Mouse (Mus musculus) cerebellum, adult (tissue): ENCODE data around the gene Phrf1.

ENCODE experiments used
- ATAC-seq: cut with Nextera tagmentation; 2 replicates; pipeline ENCODE4 v1.9.2; 2017; ENCODE audit warnings: mild to moderate bottlenecking, moderate library complexity, mixed read lengths; ENCODE audit not compliant: insufficient number of reproducible peaks, low FRiP score, low TSS enrichment

The Phrf1 gene

DNA sequence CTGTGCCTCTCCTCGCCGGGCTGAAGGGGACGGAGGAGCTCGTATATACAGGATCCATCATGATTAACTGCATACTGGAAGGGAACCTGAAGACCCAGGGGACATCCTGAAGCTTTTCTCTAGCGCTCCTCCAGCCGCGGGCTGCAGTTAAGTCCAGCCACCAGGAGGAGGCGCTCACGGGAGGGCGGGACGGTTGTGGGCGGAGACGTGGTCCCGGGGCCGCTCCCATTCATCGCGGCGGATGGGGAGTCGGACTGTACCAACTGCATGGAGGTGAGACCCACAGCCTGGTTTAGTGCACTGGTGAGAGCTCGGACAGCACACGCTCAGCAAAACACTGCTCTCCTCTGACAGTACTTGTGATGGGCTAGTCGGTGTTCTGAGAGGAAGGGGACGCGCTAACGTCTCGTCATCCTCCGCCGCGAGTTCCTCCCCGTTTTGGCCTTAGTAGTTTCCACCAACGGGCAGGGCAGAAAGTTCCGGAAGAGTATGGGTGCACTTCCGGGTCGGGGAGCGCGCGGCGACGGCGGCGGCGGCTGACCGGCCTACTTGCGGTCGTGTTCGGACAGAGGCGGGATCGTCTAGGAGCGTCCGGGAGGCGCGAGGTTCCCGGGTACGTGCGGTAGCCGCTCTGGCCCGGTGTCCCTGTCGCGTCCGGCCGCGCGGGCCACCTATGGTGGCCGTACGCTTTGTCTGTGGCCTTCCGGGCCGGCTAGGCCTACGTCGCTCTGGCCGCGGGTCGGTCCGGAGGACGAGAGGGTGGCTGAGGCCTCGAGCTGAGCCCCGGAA, at the start of gene Phrf1:
Phrf1 (plus strand) TSS at position 506 of the 789 bp plus-strand sequence.
- ATAC-seq = peak; percentile 93

GRCm38 (mm10) chr7:141188194-141188593, 40.4 kb upstream of the Phrf1 start:
- ATAC-seq = no peak

- no peak for ATAC-seq
These were observed 39.9 kb upstream of the Phrf1 start for GRCm38 (mm10) chr7:141188733-141189132.

- no peak for ATAC-seq
These were observed 38.4 kb upstream of the Phrf1 start for GRCm38 (mm10) chr7:141190220-141190619.

GRCm38 (mm10) chr7:141191036-141191435, 37.5 kb upstream of the Phrf1 start:
- no peak for ATAC-seq

- no peak for ATAC-seq
These were observed 36.5 kb upstream of the Phrf1 start for GRCm38 (mm10) chr7:141191796-141192685.

DNA sequence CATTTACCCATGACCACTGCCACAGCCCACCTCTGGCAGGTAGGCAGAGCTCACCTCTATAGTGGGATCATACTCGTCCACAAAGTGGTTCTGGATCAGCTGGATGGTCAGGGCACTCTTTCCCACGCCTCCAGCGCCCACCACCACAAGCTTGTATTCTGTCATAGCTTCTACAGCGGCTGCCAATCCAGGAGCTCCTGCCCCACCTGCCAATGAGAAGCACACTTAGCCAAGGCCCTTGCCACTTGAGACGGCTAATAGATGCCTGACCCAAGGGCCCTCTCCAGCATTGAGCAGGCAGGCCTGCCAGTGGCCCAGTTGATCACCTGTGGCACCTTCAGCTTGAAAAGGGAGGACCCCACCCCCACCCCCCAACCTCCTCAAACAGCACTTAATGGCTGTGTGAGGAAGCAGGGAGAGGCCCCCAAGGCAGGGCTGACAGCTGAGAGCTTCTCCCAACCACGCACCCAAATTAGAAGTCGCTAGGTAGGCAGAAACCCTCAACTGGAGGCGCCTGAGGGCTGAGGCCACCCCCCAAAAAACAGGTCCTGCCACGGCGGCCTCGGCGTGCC, 35.7 kb upstream of the Phrf1 start:
- ATAC-seq = no peak

- ATAC-seq = peak; percentile 18; the same call in 1 of the 2 replicates
These were observed 35.2 kb upstream of the Phrf1 start for GRCm38 (mm10) chr7:141193348-141193856.

DNA sequence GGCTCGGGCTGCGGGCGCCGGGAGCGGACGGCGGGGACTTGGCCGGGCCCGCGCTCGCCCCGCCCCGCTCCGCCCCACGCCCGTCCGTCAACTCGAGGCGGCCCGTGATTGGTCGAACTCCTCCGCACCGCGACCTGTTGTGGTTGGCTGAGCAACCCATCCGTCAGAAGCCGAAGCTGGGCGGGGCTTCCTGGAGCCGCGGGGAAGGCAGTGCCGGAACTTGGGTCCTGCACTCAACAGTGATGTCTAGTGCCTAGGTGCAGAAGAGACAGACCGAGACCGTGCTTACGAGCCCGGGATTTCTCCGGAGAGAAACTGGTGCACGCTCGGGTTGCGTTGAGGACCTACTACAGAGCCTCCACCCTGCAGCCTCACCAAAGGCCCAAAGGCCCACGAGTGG, 34.6 kb upstream of the Phrf1 start, which contains the start of the genes Hras and Lrrc56:
Hras (minus strand) TSS at position 58 of the 400 bp plus-strand sequence.
Lrrc56 (plus strand) TSS at position 210 of the 400 bp plus-strand sequence.
- peak; percentile 89 for ATAC-seq

GRCm38 (mm10) chr7:141194409-141194808, 34.2 kb upstream of the Phrf1 start:
- ATAC-seq = no peak

- no peak for ATAC-seq
These were observed 33.8 kb upstream of the Phrf1 start for GRCm38 (mm10) chr7:141194830-141195229.

DNA sequence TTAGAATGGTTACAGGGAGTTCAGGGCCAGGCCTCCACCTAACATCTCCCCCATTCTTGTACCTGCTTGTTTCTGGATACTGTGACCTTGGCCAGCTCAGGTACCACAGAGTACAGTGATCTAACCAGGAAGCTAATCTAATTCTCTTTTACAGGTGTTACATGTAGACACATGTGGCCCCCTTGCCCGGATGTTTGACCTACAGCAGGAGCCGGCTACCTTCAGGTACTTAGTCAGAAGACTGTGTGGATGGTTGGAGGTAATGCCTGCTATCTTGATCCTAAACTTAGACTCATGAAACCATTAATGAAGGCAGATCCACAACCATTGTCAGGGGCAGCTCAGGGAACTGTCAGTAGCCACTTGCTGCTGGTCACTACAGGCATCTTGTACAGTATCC, 32.8 kb upstream of the Phrf1 start:
- ATAC-seq = no peak

DNA sequence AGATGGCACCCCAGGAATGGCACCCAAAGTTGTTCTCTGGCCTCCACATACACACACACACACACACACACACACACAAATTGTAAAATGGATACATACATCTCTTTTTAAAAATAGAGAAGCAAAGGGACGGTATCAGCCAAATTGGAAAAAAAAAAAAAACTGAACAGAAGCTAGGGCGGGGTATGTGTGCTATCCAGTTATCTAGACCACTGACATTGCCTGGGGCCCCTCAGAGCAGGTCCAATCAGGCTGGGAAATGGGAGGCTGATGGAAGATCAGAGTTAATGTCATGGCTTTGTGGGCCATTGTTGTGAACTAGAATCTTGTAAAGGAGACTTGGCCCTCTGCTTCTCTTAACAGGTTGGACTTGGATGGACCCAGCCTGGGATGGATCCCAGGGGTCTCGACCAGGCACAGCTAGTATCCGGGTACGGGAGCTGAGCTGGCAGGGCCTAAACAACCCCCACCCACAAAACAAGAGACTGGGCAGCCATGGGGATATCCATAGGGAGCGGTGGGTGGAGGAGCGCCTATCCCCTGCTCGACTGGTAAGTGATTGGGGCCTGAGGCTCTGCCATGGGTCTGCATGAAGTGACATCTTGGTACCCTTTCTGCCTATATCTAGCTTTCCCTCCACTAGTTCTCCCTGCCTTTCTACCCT, 31.8 kb upstream of the Phrf1 start:
- no peak for ATAC-seq

DNA sequence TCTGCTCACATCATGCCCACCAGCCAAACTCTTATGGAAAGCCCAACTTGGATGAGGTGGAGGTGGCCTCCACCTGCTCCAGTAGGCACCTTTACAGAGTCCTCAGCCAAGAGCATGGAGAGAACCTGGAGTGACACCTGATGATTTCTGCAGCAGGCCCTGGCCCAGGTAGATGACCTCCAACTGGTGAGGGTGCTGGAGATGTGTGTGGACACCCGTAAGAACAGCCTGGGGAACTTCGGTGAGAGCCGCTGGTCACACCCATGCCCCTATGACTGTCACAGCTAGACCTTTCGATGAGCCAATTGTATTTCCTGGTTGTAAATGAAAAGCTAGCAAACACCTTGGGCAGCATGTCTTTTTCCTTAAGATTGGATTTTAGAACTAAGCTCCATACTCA, 30.5 kb upstream of the Phrf1 start:
- no peak for ATAC-seq

GRCm38 (mm10) chr7:141204546-141204945, 24.0 kb upstream of the Phrf1 start:
- no peak for ATAC-seq

DNA sequence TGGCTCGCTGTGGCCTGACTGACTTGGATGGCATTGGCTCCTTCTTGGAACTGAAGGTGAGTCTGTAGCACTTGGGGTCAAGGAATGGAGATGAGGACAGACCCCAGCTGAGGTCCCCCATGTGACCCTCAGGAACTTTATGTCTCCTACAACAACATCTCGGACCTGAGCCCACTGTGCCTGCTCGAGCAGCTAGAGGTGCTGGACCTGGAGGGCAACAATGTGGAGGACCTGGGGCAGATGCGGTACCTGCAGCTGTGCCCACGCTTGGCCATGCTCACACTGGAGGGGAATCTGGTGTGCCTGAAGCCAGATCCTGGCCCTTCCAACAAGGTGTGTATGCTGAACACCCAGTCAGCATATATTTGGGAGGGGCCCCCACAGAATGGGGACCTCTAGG, 23.1 kb upstream of the Phrf1 start:
- ATAC-seq = no peak

GRCm38 (mm10) chr7:141206182-141206937, 22.2 kb upstream of the Phrf1 start:
- no peak for ATAC-seq

- no peak for ATAC-seq
These were observed 19.1 kb upstream of the Phrf1 start for GRCm38 (mm10) chr7:141209526-141209925.

GRCm38 (mm10) chr7:141210137-141210536, 18.4 kb upstream of the Phrf1 start:
- no peak for ATAC-seq
